Mouse (Mus musculus): ENCODE data around the gene Oxct2b. TPM values are rescaled to one million over a fixed set of nuclear protein-coding genes. Genes with fewer than 3 reads are reported as not detected.
"Not testable (repeated sequence)": the region's sequence is repeated elsewhere in the genome, so short reads cannot be mapped to it uniquely, and the experiment has no call there.

The Oxct2b gene
- total and polyA plus RNA-seq, 3 experiments: not detected

GRCm38 (mm10) chr4:123110751-123111150, 5.3 kb upstream of the Oxct2b start:
- no peaks in the 10 kb centered on the region for H3K27me3 ChIP-seq (ENCODE audit: control insufficient read depth in 1 of 2, insufficient read depth in 2 of 2, low read length in 2 of 2)
- TF ChIP-seq POLR2AphosphoS5 (IDR thresholded peaks at IDR 0.05; ENCODE audit: borderline replicate concordance, low read depth, low read length): no peak
- TF ChIP-seq CHD2 (IDR thresholded peaks at IDR 0.05; ENCODE audit: low read length): no peak
- TF ChIP-seq USF2 (IDR thresholded peaks at IDR 0.05; ENCODE audit: borderline replicate concordance in 1 of 2, insufficient read depth in 1 of 2, low read depth in 1 of 2, low read length in 2 of 2): no peak
- no peak for TF ChIP-seq MAZ (IDR thresholded peaks at IDR 0.05; ENCODE audit: low read depth, low read length)
- TF ChIP-seq POLR2AphosphoS2 (IDR thresholded peaks at IDR 0.05; ENCODE audit: low read length): no peak
- no peak for TF ChIP-seq POLR2A (IDR thresholded peaks at IDR 0.05; ENCODE audit: control insufficient read depth in 1 of 2, insufficient read depth in 1 of 2, low read depth in 1 of 2, low read length in 2 of 2, poor library complexity in 1 of 2)
- no peak for TF ChIP-seq TBP (IDR thresholded peaks at IDR 0.05; ENCODE audit: low read depth, low read length)
- no peak for TF ChIP-seq ZC3H11A (IDR thresholded peaks at IDR 0.05; ENCODE audit: low read depth, low read length)
- no peak for TF ChIP-seq TAL1 (IDR thresholded peaks at IDR 0.05; ENCODE audit: low read length)
- no peak for TF ChIP-seq BHLHE40 (IDR thresholded peaks at IDR 0.05; ENCODE audit: borderline replicate concordance, low read depth, low read length)
- TF ChIP-seq SIN3A (IDR thresholded peaks at IDR 0.05; ENCODE audit: low read length): no peak
- no peak for TF ChIP-seq NRF1 (IDR thresholded peaks at IDR 0.05; ENCODE audit: insufficient read depth, low read depth, low read length, poor library complexity, severe bottlenecking)
- TF ChIP-seq RCOR1 (IDR thresholded peaks at IDR 0.05; ENCODE audit: low read depth, low read length): no peak
- TF ChIP-seq CHD1 (IDR thresholded peaks at IDR 0.05; ENCODE audit: low read depth, low read length): no peak
- TF ChIP-seq E2F4 (IDR thresholded peaks at IDR 0.05; ENCODE audit: borderline replicate concordance, low read depth, low read length): no peak
- no peak for TF ChIP-seq GABPA (IDR thresholded peaks at IDR 0.05; ENCODE audit: low read depth, low read length)
- TF ChIP-seq HCFC1 (IDR thresholded peaks at IDR 0.05; ENCODE audit: low read depth, low read length): no peak
- TF ChIP-seq MAX (IDR thresholded peaks at IDR 0.05; ENCODE audit: low read length): no peak
- TF ChIP-seq JUND (IDR thresholded peaks at IDR 0.05; ENCODE audit: low read depth, low read length): no peak
- no peak for TF ChIP-seq ETS1 (IDR thresholded peaks at IDR 0.05; ENCODE audit: low read depth, low read length)
- H3K79me2 ChIP-seq (ENCODE audit: control insufficient read depth, insufficient read depth, low read length, poor library complexity): no peaks in the 10 kb centered on the region
- no peak overlapping the region for H3K27ac ChIP-seq (ENCODE audit: control insufficient read depth, low read depth, low read length)
- H3K9me3 ChIP-seq (replicated peaks; ENCODE audit: insufficient read depth, low read length): no peaks in the 10 kb centered on the region
- no peaks in the 10 kb centered on the region for H3K4me1 ChIP-seq (ENCODE audit: control insufficient read depth in 1 of 2, insufficient read depth in 2 of 2, low read length in 2 of 2)
- DNase-seq (ENCODE audit: low read depth, low spot score): no peak
- no peak overlapping the region for H3K4me3 ChIP-seq (ENCODE audit: control insufficient read depth in 1 of 2, insufficient read depth in 1 of 2, low read depth in 2 of 2, low read length in 2 of 2)
- no peaks in the 10 kb centered on the region for H3K36me3 ChIP-seq (ENCODE audit: control insufficient read depth in 1 of 2, insufficient read depth in 2 of 2, low read length in 2 of 2)
- H3K9ac ChIP-seq (ENCODE audit: control insufficient read depth, low read depth, low read length, poor library complexity, severe bottlenecking): no peak overlapping the region

- H3K4me3 ChIP-seq (ENCODE audit: control insufficient read depth in 1 of 2, insufficient read depth in 1 of 2, low read depth in 2 of 2, low read length in 2 of 2); H3K79me2 ChIP-seq (ENCODE audit: control insufficient read depth, insufficient read depth, low read length, poor library complexity); H3K27ac ChIP-seq (ENCODE audit: control insufficient read depth, low read depth, low read length); H3K4me1 ChIP-seq (ENCODE audit: control insufficient read depth in 1 of 2, insufficient read depth in 2 of 2, low read length in 2 of 2); H3K9ac ChIP-seq (ENCODE audit: control insufficient read depth, low read depth, low read length, poor library complexity, severe bottlenecking); H3K27me3 ChIP-seq (ENCODE audit: control insufficient read depth in 1 of 2, insufficient read depth in 2 of 2, low read length in 2 of 2); H3K9me3 ChIP-seq (replicated peaks; ENCODE audit: insufficient read depth, low read length); H3K36me3 ChIP-seq (ENCODE audit: control insufficient read depth in 1 of 2, insufficient read depth in 2 of 2, low read length in 2 of 2); DNase-seq (ENCODE audit: low read depth, low spot score): not testable (repeated sequence)
Measured at GRCm38 (mm10) chr4:123111275-123111983, 4.6 kb upstream of the Oxct2b start.

Data from MEL (cell line).